18 mouse cellular contexts compared by ENCODE assay signal in the genomic region with DNA sequence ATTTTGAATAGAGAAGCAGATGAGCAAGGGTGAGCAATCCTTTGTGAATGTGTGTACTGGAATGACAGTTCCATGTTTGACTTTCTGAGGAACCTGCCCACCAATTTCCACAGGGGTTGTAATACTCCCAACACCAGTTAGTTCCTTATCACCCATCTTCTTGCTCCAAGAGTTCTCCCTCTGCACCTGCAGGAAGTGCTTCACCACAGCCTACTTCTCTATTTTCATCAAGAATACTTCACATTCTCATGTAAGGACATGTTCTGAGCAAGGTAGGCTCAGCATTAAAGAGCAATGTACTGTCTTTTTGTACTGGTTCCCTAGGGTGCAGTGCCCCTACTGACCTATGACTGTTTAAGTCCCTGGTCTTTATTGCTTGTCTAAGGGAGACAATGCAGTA.
"Had no signal": no experiment of that assay in that cellular context is flagged by ENCODE, and none has a peak within 500 bp of the region (broad histone marks: within the 10 kb centered on the region; RNA-seq: fewer than 3 reads in every experiment).

No protein-coding gene starts in this region.

- H3K4me1 ChIP-seq: limb, embryonic 12.5 days; limb, embryonic 15.5 days; midbrain, embryonic 13.5 days; stomach, embryonic 15.5 days had no signal

- H3K4me2 ChIP-seq: limb, embryonic 12.5 days; limb, embryonic 15.5 days; liver, embryonic 11.5 days; lung, embryonic 14.5 days; midbrain, embryonic 13.5 days; stomach, embryonic 15.5 days had no signal

- H3K4me3 ChIP-seq: limb, embryonic 12.5 days; limb, embryonic 15.5 days; midbrain, embryonic 13.5 days; stomach, embryonic 15.5 days had no signal

- H3K27me3 ChIP-seq: limb, embryonic 12.5 days; limb, embryonic 15.5 days; midbrain, embryonic 13.5 days; stomach, embryonic 15.5 days had no signal

- DNase-seq: kidney, adult 2 months; kidney, postnatal 25 days; left cerebral cortex, postnatal 4 days; liver, postnatal 0 days; lung, embryonic 14.5 days; lung, postnatal 10 days; lung, postnatal 36 days; right cerebral cortex, postnatal 14 days; right cerebral cortex, postnatal 4 days; thymus, postnatal 25 days had no signal

- ATAC-seq: intestine, postnatal 0 days; liver, postnatal 0 days; midbrain, embryonic 13.5 days had no signal

- H3K9me3 ChIP-seq: limb, embryonic 12.5 days; limb, embryonic 15.5 days; midbrain, embryonic 13.5 days; stomach, embryonic 15.5 days had no signal

- H3K9ac ChIP-seq: limb, embryonic 12.5 days; limb, embryonic 15.5 days; liver, embryonic 14.5 days; liver, postnatal 0 days; lung, embryonic 14.5 days; midbrain, embryonic 13.5 days; stomach, embryonic 15.5 days had no signal

- H3K36me3 ChIP-seq: limb, embryonic 12.5 days; limb, embryonic 15.5 days; midbrain, embryonic 13.5 days; stomach, embryonic 15.5 days had no signal

- H3K27ac ChIP-seq: kidney, postnatal 0 days; limb, embryonic 12.5 days; limb, embryonic 15.5 days; liver, embryonic 14.5 days; midbrain, embryonic 13.5 days; stomach, embryonic 15.5 days had no signal
